Mouse (Mus musculus) heart, adult 2 months (tissue): ENCODE results near the gene Pltp. TPM values are rescaled to one million over a fixed set of nuclear protein-coding genes. Genes with fewer than 3 reads are reported as not detected.
"Not testable (repeated sequence)": the region's sequence is repeated elsewhere in the genome, so short reads cannot be mapped to it uniquely, and the experiment has no call there.

Experiments
- DNase-seq, 2 experiments: peaks; one replicate each; pipeline ENCODE4 v3.0.0; 2021
- H3K27ac ChIP-seq: fragments of 200-600 bp; 2 replicates; pipeline ENCODE4 v1.8.1; 2022
- H3K27me3 ChIP-seq: fragments of 200-500 bp; 2 replicates; pipeline ENCODE4 v1.6.1; 2012; ENCODE audit warnings: mild to moderate bottlenecking, low read length, inconsistent platforms, mixed read lengths; ENCODE audit not compliant: control insufficient read depth, insufficient read depth
- H3K36me3 ChIP-seq: fragments of 200-500 bp; 2 replicates; pipeline ENCODE4 v1.6.1; 2012; ENCODE audit warnings: low read length, inconsistent platforms; ENCODE audit not compliant: control insufficient read depth, insufficient read depth
- H3K4me1 ChIP-seq: fragments of 200-500 bp; 2 replicates; pipeline ENCODE4 v1.6.1; 2011; ENCODE audit warnings: low read length; ENCODE audit not compliant: control insufficient read depth, insufficient read depth
- H3K4me3 ChIP-seq: fragments of 200-600 bp; 2 replicates; pipeline ENCODE4 v1.8.1; 2022
- H3K79me2 ChIP-seq: fragments of 200-500 bp; replicated peaks from 2 replicates; pipeline ENCODE4 v1.6.1; 2012; ENCODE audit warnings: mild to moderate bottlenecking, inconsistent platforms, low read length, moderate library complexity, mixed read lengths; ENCODE audit not compliant: control insufficient read depth, insufficient read depth
- H3K9ac ChIP-seq: fragments of 200-500 bp; 2 replicates; pipeline ENCODE4 v1.6.1; 2012; ENCODE audit warnings: low read depth, mild to moderate bottlenecking, control low read depth, inconsistent platforms, low read length, mixed read lengths
- CTCF ChIP-seq: fragments of 200-600 bp; IDR thresholded peaks from 2 replicates; pipeline ENCODE4 v1.8.1; 2022; ENCODE audit warnings: antibody characterized with exemption, mild to moderate bottlenecking, moderate library complexity
- EP300 ChIP-seq: fragments of 200-500 bp; IDR thresholded peaks from 2 replicates; pipeline ENCODE4 v1.6.1; 2011; ENCODE audit warnings: low read depth, low read length, control low read depth; ENCODE audit not compliant: insufficient read depth
- POLR2A ChIP-seq: fragments of 200-500 bp; IDR thresholded peaks from 2 replicates; pipeline ENCODE4 v1.6.1; 2011; ENCODE audit warnings: mild to moderate bottlenecking, low read depth, low read length, control low read depth; ENCODE audit not compliant: insufficient read depth
- WGBS: fragments of 180-500 bp; shearing (Covaris S2); methylation state at CpG from one replicate; pipeline ENCODE4 v1.1.7; 2018; 5-methylcytosine and 5-hydroxymethylcytosine counted together
- intact Hi-C: fragments of 180-260 bp; cut with DNase I; formaldehyde crosslinking; loops from one replicate; pipeline ENCODE4 v1.15.1; 2025
- polyA plus RNA-seq: library from polyadenylated mRNA; depleted of rRNA; stranded (reverse); fragments of >200 nt; gene quantifications from 2 replicates; pipeline ENCODE4 v1.2.3, GENCODE M21; 2012
- total RNA-seq, 2 experiments: library from RNA; stranded (reverse); gene quantifications; 2 replicates each; pipeline ENCODE4 v1.2.3; 2021

Pltp gene
- total and polyA plus RNA-seq, 3 experiments: 33.8 to 71.2 (median 36.1) TPM

DNA sequence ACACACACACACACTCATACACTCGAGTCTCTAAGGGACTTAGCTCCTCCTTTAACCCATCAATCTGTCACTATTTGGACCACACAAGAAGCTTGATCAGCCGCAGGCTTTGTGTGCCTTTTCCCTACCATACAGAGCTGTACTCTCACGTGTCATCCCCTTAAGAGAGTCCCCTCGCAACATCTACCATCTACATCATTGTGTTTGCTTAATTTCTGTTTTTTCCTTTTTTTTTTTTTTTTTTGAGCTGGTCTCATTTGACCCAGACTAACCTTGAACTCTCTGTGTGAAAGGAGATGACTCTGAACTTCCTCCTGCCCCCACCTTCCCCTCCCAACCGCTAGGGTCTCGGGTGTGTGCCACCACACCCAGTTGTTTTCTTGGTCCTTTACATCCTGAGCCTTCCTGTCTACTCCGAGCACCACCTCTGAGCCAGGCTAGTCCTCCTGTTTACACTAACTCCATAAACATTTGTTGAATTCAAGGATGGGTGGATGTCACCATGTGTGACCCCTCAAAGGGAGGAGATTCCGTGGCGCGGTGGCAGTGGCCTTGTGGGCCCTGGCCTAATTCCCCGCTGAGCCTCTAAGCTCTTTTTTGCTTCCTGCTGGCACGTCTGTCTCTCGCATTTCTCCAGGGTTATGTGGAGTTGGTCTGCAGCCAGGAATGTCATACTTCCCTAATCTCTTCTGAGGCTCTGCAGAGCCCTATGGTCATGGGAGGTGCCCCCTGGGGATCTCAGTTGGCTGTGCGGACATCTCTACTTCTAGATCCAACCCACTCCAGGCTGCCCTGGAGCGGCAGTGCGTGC is 9.4 kb upstream of the Pltp start:
- TF ChIP-seq CTCF: peak; percentile 27; the same call in 1 of the 2 replicates
- TF ChIP-seq POLR2A: no peak
- peak; percentile 78; the same call in 1 of the 2 replicates for TF ChIP-seq EP300
- Histone ChIP-seq H3K79me2 (no peaks in the 10 kb centered on the region), H3K27ac (peak overlapping the region; percentile 76), H3K27me3 (no peaks in the 10 kb centered on the region), H3K4me1 (peaks cover 13% of the 10 kb centered on the region), H3K9ac (no peak overlapping the region), H3K4me3 (no peak overlapping the region), H3K36me3 (no peaks in the 10 kb centered on the region)
- intact Hi-C loops: loop anchor here (2.0 kb wide), 1 partner anchor 32 kb away; no protein-coding TSS in a partner anchor
- WGBS: 8% methylated on average over 16 of the region's 16 CpGs
- peak; percentile 75 to 89 for DNase-seq

DNA sequence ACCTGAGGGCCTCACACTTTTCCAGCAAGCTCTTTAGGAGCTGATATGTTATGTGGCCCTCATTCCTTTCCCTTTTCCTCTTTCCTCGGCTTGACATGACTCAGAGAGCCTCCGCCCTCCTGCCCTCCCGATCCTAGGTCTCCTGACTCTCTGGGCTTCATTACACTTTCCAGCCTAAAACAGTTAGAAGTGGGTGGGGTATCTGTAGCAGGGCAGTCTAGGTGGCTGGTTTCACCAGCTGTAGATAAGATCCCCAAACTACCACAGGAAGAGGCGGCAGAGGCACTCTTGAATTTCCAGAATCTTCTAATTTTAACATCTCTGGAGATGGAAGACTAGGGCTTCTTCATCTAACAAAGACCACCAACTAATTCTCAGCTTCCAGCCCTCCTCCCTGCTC is 7.1 kb upstream of the Pltp start:
- Histone ChIP-seq H3K9ac (no peak overlapping the region), H3K27ac (no peak overlapping the region), H3K4me3 (no peak overlapping the region), H3K79me2 (no peaks in the 10 kb centered on the region), H3K27me3 (no peaks in the 10 kb centered on the region), H3K36me3 (no peaks in the 10 kb centered on the region), H3K4me1 (peaks cover 16% of the 10 kb centered on the region)
- no peak for DNase-seq
- intact Hi-C loops: no loop called here
- no peak for TF ChIP-seq EP300
- TF ChIP-seq CTCF: no peak
- TF ChIP-seq POLR2A: no peak
- WGBS: 63% methylated on average over 4 of the region's 4 CpGs

DNA sequence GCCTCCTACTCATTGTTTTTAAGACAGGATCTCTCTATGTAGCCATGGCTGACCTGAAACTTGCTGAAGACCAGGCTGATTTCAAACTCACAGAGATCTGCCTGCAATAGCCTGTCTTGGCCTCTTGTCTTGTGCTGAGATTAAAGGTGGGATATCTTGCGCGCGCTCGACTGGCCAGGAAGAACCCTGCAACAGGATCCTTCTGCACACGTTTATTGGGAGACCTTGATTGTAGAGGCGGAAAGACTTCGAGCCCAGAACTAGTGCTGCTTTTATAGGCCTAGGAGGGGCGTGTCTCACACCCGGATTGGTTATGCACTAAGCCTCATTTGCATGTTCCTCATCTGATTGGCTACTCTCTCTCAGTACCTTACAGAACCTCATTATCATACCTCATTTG is 5.9 kb upstream of the Pltp start:
- H3K27ac ChIP-seq, H3K27me3 ChIP-seq, H3K36me3 ChIP-seq, H3K4me3 ChIP-seq, H3K9ac ChIP-seq, H3K79me2 ChIP-seq, intact Hi-C loops, DNase-seq: not testable (repeated sequence)
- 95% methylated on average over 8 of the region's 9 CpGs for WGBS
- H3K4me1 ChIP-seq: peaks cover 16% of the 10 kb centered on the region

DNA sequence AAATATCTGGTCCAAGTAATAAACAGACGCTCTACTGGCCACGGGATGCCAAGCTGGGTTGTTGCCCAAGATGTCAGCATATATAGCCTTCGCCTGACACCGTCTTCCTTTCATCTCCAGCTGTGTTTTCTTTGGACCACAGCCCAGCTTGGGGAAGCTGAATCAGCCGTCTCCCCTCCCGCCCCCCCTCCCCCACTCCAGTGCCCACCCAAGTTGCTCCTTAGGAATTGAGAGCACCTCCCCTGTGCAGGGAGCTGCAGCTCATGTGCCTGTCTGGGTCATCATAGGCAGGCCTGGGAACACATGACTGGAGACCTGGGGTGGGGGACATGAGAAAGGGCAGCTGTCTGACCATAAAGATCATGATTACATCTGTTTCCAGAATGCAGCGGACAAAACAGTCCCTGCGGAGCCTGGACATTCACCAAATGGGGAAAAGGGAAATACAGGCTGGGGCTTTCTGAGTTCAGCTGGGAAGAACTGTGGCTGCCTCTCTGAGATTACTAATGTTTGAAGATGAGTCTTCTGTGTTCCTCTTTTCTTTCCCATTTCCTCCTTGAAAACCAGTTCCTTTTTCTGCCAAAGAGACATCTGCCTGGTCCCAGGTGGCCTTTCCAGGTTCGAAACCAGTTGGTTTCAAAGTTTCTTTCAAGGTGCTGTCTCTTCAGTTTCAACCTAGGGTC is 4.8 kb upstream of the Pltp start:
- intact Hi-C loops: no loop called here
- Histone ChIP-seq H3K4me1 (peaks cover 16% of the 10 kb centered on the region), H3K27ac (peak overlapping the region; percentile 62), H3K4me3 (no peak overlapping the region), H3K79me2 (no peaks in the 10 kb centered on the region), H3K27me3 (no peaks in the 10 kb centered on the region), H3K9ac (no peak overlapping the region), H3K36me3 (no peaks in the 10 kb centered on the region)
- no peak for TF ChIP-seq POLR2A
- no peak for TF ChIP-seq EP300
- no peak for TF ChIP-seq CTCF
- peak; percentile 66 to 77 for DNase-seq
- WGBS: 14% methylated on average over 9 of the region's 9 CpGs

DNA sequence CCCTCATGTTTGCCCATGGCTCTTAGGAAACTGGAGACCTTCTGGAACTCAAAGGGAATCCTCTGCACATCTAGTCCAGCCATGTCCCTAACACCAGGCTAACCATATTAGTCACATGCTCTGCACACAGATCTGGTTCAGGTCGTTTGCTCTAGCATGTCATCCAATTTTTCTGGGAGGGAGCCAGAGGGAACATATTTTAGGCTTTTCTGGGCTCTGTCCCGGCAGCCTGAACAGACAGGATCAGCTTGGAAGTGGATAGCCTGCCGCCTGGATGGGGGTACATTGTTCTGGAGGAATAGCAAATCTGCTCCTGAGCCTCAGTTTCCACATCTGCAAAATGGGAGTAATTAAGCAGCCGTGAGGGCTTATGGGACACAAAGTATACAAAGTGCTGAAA is 3.6 kb upstream of the Pltp start:
- H3K4me1 ChIP-seq: peaks cover 11% of the 10 kb centered on the region
- no peaks in the 10 kb centered on the region for H3K27me3 ChIP-seq
- DNase-seq: no peak
- intact Hi-C loops: no loop called here
- H3K9ac ChIP-seq: no peak overlapping the region
- no peaks in the 10 kb centered on the region for H3K79me2 ChIP-seq
- WGBS: 52% methylated on average over 4 of the region's 4 CpGs
- no peaks in the 10 kb centered on the region for H3K36me3 ChIP-seq
- H3K4me3 ChIP-seq: no peak overlapping the region
- TF ChIP-seq EP300 (no peak), CTCF (no peak), POLR2A (no peak)
- H3K27ac ChIP-seq: peak overlapping the region; percentile 62

DNA sequence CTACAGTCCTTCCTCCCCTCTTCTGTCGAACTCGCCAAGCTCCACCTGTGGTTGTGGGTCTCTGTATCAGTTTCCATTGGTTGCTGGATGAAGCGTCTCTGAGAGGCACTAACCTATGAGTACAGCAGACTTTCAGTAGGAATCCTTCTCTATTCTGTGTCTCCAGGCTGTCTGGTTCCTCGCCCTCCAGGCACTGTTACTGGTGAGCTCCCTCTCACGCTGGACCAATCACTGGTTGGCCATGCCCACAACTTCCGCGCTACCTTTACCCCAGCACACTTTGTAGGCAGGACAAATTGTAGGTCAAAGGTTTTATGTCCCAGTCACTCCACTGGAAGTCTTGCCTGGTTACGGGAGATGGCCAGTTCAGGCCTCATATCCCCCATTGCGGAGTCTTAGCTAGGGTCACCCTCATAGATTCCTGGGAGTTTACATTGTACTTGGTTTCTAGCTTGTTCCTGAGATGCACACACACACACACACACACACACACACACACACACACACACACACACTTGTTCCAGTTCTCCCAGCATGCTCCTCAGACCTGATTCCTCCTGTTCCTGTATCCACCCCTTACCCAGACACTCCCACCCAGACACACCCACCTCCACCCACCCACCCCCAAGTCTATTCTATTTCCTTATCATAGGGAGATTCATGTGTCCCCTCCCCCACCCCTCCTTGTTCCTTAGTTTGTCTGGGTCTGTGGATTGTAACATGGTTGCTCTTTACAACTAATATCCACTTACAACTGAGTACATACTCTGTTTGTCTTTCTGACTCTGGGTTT is 2.3 kb upstream of the Pltp start:
- no peaks in the 10 kb centered on the region for H3K79me2 ChIP-seq
- H3K9ac ChIP-seq: no peak overlapping the region
- no peak overlapping the region for H3K27ac ChIP-seq
- H3K36me3 ChIP-seq: no peaks in the 10 kb centered on the region
- intact Hi-C loops: no loop called here
- TF ChIP-seq POLR2A (no peak), CTCF (no peak), EP300 (no peak)
- peaks cover 12% of the 10 kb centered on the region for H3K4me1 ChIP-seq
- no peak overlapping the region for H3K4me3 ChIP-seq
- 85% methylated on average over 9 of the region's 9 CpGs for WGBS
- H3K27me3 ChIP-seq: no peaks in the 10 kb centered on the region
- no peak for DNase-seq
